Mouse (Mus musculus) liver, postnatal 0 days (tissue): Measurements from ENCODE around the gene Rgsl1.

ENCODE experiments used
- CTCF ChIP-seq: sonication (generic); IDR thresholded peaks from 2 replicates; pipeline ENCODE4 v1.5.1; 2016; ENCODE audit warnings: antibody characterized with exemption, low read depth
- EP300 ChIP-seq: IDR thresholded peaks from 2 replicates; pipeline ENCODE4 v1.6.1; 2016; ENCODE audit warnings: antibody characterized with exemption, low read depth, mild to moderate bottlenecking

GRCm38 (mm10) chr1:153783339-153783738, 60.6 kb downstream of the Rgsl1 start:
- TF ChIP-seq CTCF (no peak), EP300 (no peak)
